Mouse (Mus musculus) testis, postnatal 14 days (tissue): ENCODE measurements at regions not wholly inside any gene's neighbourhood (a gene's known extent, or its start where the extent isn't known, plus 50 kb on each side); places are given as distances from the start of the nearest gene placed in this dataset.

Source experiments
- DNase-seq: peaks from one replicate; pipeline ENCODE4 v3.0.0; 2021; ENCODE audit warnings: low spot score

DNA sequence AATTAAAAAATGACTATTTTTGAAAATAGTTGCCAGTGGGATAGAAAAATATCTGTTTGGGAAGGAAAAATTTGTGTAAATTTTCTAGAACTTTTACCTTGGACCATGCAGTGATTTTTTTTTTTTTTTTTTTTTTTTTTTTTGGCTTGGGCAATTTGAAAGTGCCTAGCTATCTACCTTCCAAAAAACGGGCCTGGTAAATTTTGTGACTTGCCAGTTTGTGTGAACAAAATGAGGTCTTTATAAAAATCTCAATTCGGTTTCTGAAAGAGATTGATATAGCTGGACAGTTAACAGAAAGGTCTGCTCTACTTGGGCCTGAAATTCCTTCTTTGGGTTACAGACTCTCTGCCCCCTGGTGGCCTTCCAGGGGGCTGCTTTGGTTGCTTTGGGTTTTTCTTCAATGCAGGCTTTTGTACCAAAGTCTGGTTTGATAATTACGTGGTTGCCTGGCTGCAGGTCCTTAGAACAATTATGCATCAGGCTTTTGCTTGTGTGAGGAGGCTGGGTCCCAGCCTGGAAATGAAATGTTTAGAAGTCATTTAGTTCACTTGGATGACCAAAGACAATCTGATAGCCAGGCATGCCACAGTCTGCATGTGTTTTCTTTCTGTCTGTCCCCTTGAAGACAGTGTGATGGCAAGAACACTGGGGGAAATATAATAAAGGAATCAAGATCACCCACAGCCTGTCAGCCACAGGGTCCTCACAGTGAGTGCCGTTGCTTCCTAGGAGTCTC is 75.6 kb upstream of the Jazf1 start:
- DNase-seq, result no peak

DNA sequence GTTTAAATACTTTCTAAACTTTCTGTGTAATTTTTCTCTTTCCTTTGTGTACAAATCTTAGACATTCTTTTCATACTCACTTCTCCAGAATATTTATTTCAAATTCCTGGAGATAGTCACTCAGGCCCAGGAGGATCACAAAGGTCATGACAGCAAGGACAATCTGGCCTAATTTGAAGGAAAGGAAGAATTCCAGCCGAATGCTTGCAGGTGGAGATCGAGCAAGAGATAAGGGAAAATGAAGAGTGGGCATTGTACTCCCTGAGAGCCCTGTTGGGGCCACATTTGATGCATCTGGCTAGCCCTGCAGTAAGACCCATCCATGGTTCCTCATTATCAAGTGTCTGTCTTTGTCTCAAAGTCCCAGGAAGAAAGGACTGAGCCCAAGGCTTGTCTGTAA is 66.0 kb upstream of the Jazf1 start:
- DNase-seq, result no peak

DNA sequence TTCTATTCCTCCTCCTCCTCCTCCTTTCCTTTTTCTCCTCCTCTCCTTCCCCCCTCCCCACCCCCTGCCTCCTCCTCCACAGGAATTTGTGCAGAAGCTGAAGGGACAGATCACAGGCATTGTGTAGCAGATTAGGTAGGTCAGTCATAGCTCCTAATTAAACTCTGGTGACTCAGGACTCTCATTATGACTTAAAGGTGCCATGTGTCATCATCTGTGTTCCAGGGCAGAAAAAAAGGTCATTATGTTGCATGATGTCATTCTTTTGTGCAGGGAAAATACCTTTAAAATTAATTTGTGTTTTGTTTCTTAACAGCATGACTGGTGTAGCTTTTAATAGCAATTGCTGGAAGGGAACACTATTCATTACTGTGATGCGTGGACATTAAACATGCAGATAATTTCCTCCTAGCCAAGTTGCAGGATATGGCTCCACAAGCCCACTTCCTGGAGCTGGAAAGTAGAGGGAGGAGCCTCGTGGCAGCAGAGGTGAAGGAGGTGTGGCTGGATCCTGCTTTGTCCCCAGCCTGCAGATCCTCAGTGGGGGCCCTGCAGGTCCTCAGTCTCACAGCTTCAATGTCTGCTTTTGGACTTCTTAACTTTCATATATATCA is 62.4 kb upstream of the Jazf1 start:
- DNase-seq, result no peak

DNA sequence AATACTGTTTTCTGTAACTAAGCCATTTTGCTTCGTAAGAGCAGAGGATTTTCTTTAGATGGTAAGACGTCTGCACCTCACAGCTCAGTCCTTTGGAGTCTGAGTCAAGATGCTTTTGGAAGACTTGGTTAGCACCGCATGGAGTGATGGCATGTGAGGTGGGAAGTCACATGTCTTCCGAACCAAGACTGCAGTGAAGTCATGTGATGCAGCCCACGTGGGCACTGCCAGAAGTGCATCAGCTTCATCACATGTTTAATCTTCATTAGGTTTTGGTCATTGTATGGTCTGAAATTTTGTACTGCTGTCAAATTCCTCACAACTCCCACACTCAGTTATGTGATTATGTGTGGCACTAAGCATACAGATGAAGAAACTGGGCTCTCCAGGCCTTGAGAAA is 58.3 kb upstream of the Jazf1 start:
- no peak for DNase-seq

DNA sequence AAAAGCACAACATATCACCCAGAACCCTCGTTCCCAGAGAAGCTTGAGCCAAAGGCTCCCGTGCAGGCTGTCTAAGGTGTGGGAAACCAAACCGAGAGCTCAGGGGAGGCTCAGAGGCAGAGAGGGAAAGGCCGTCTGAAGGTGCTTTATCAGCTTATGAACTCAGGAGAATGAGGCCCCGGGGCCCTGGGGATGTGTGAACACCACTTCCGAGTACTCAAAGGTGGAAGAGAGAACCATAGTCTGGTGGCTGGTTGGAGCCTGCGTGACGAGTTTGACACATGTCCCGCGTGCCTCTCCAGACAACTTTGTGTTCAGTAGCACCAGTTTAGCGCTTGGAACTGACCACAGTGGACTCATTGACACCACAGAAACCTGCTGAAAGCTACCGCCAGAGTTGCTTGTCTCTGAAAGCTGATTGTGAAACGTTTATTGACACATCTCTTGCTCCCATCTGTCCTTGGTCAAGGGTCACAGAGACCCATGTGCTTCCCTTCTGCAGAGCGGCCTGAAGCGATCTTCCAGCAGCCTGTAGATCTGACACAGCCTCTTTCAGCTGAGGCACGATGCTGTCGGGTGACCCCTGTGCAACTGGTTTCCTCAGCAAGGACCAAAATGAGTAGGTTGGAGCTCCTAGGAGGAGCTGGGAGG is 56.5 kb upstream of the Jazf1 start:
- DNase-seq, result no peak

DNA sequence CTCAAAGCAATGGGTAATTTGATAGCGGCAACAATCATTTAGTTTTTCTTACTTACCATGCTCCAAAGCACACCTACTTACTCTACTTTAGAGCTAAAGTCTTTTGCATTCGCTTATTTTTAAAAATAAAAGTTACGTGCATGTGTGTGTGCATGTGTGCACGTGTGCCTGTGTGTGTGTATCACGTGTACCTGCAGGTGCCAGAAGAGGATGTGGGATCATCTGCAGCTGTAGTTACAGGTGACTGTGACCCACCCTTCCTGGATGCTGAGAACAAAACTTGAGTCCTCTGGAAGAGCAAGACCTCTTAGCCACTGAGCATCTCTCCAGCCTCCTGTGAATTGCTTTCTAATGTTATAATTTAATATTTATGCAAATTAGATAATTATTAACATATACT is 52.0 kb upstream of the Jazf1 start:
- DNase-seq, result no peak
